Comparison of ENCODE assay signal across 17 mouse cellular contexts in genomic region chr6:47821776-47822175, GRCm38 (mm10). TPM values are rescaled to one million over a fixed set of nuclear protein-coding genes. Genes with fewer than 3 reads are reported as not detected.
"Had no signal": no experiment of that assay in that cellular context is flagged by ENCODE, and none has a peak within 500 bp of the region (broad histone marks: within the 10 kb centered on the region; RNA-seq: fewer than 3 reads in every experiment).

No protein-coding gene starts in this region.

- H3K4me2 ChIP-seq: neural tube, embryonic 13.5 days; neural tube, embryonic 15.5 days; stomach, embryonic 15.5 days had no signal

- H3K27ac ChIP-seq: neural tube, embryonic 13.5 days; neural tube, embryonic 15.5 days; stomach, embryonic 15.5 days; stomach, postnatal 0 days had no signal

- H3K36me3 ChIP-seq: stomach, embryonic 15.5 days had no signal

- H3K4me1 ChIP-seq: neural tube, embryonic 13.5 days; stomach, embryonic 15.5 days had no signal

- H3K27me3 ChIP-seq: neural tube, embryonic 13.5 days; neural tube, embryonic 15.5 days; stomach, embryonic 15.5 days had no signal

- H3K4me3 ChIP-seq: neural tube, embryonic 13.5 days; neural tube, embryonic 15.5 days; stomach, embryonic 15.5 days had no signal

- H3K9ac ChIP-seq: neural tube, embryonic 13.5 days; neural tube, embryonic 15.5 days; stomach, embryonic 15.5 days had no signal

- DNase-seq: retina, postnatal 1 day; right cerebral cortex, adult 18-20 months; right cerebral cortex, postnatal 14 days; right cerebral cortex, postnatal 25 days; right cerebral cortex, postnatal 4 days; spleen, adult 18-20 months; thymus, adult 18-20 months; thymus, adult 2 months; thymus, postnatal 14 days; thymus, postnatal 25 days; thymus, postnatal 36 days; thymus, postnatal 4 days had no signal

- H3K9me3 ChIP-seq: neural tube, embryonic 13.5 days; neural tube, embryonic 15.5 days; stomach, embryonic 15.5 days had no signal

RNA-seq across cellular contexts. Expression of gene Zfp786, which starts 8.9 kb away (rescaled TPM):
- total RNA-seq: neutrophil, adult 5-6 weeks had no signal
